Mouse (Mus musculus) megakaryocyte, embryonic 14.5 days (primary cell): ENCODE data around the gene Tmem266.

Experiments
- FLI1 ChIP-seq: IDR thresholded peaks from 2 replicates; pipeline ENCODE4 v1.6.1; 2012; ENCODE audit warnings: low read length, inconsistent platforms, mixed read lengths
- GATA1 ChIP-seq: IDR thresholded peaks from 3 replicates; pipeline ENCODE4 v1.6.1; 2012; ENCODE audit warnings: mixed read lengths, low read length, inconsistent platforms, borderline replicate concordance

- TF ChIP-seq GATA1 (no peak), FLI1 (no peak)
These were observed 1.6 kb downstream of the Tmem266 start for GRCm38 (mm10) chr9:55328151-55328918.
